Mouse (Mus musculus) CH12.LX (cell line): ENCODE data around the gene Sgsm3. TPM values are rescaled to one million over a fixed set of nuclear protein-coding genes. Genes with fewer than 3 reads are reported as not detected.

Experiments used
- DNase-seq: peaks from one replicate; pipeline ENCODE4 v3.0.0-alpha.2; 2013; ENCODE audit errors: extremely low read depth
- H3K27ac ChIP-seq: 2 replicates; pipeline ENCODE4 v1.5.1; 2012; ENCODE audit warnings: low read depth, mild to moderate bottlenecking, control low read depth, moderate library complexity; ENCODE audit not compliant: insufficient read depth
- H3K27me3 ChIP-seq: replicated peaks from 2 replicates; pipeline ENCODE3; 2012; ENCODE audit warnings: inconsistent platforms
- H3K36me3 ChIP-seq, 2 experiments: replicated peaks in 1 of 2; 2 replicates each; pipeline versions ENCODE3 to v1.6.1; 2012; ENCODE audit warnings: inconsistent platforms in 1 of 2, low read length in 1 of 2, mild to moderate bottlenecking in 1 of 2, mixed read lengths in 1 of 2, moderate library complexity in 1 of 2; ENCODE audit not compliant: control insufficient read depth in 1 of 2, insufficient read depth in 1 of 2
- H3K4me1 ChIP-seq, 2 experiments: 2 replicates each; pipeline ENCODE4 v1.6.1; 2012; ENCODE audit warnings: inconsistent platforms in 1 of 2, moderate library complexity in 1 of 2; ENCODE audit not compliant: insufficient read depth in 2 of 2, control insufficient read depth in 1 of 2
- H3K4me2 ChIP-seq: 2 replicates; pipeline ENCODE4 v1.6.1; 2012; ENCODE audit warnings: low read depth, mild to moderate bottlenecking, control low read depth; ENCODE audit not compliant: poor library complexity, insufficient read depth, severe bottlenecking
- H3K4me3 ChIP-seq, 3 experiments: fragments of 150-350 bp in 1 of 3; sonication (generic) in 1 of 3; replicated peaks in 1 of 3; 2 replicates each; pipeline versions ENCODE3 to v1.5.1; 2011 to 2012; ENCODE audit warnings: low read depth in 2 of 3, low read length in 2 of 3, mild to moderate bottlenecking in 2 of 3, moderate library complexity in 2 of 3, control low read depth in 1 of 3, improper control_type of control experiment in 1 of 3, inconsistent platforms in 1 of 3, mixed read lengths in 1 of 3; ENCODE audit not compliant: poor library complexity in 1 of 3
- H3K79me2 ChIP-seq: replicated peaks from 2 replicates; pipeline ENCODE4 v1.6.1; 2012; ENCODE audit warnings: mild to moderate bottlenecking, moderate library complexity; ENCODE audit not compliant: control insufficient read depth, poor library complexity, insufficient read depth, severe bottlenecking; ENCODE audit errors: extremely low read depth
- H3K9ac ChIP-seq: 2 replicates; pipeline ENCODE4 v1.6.1; 2012; ENCODE audit warnings: low read depth, mild to moderate bottlenecking, control low read depth, moderate library complexity; ENCODE audit not compliant: insufficient read depth
- H3K9me3 ChIP-seq: replicated peaks from 2 replicates; pipeline ENCODE3; 2012; ENCODE audit warnings: low read length, inconsistent platforms, mixed read lengths
- BHLHE40 ChIP-seq: IDR thresholded peaks from 2 replicates; pipeline ENCODE4 v1.6.1; 2011; ENCODE audit warnings: mild to moderate bottlenecking, low read depth, low read length, improper control_type of control experiment
- CHD1 ChIP-seq: IDR thresholded peaks from 2 replicates; pipeline ENCODE4 v1.6.1; 2012; ENCODE audit warnings: low read depth, low read length, improper control_type of control experiment, inconsistent platforms
- ELF1 ChIP-seq: IDR thresholded peaks from 2 replicates; pipeline ENCODE4 v1.6.1; 2014; ENCODE audit warnings: low read depth, mild to moderate bottlenecking, inconsistent platforms, low read length, improper control_type of control experiment
- EP300 ChIP-seq: IDR thresholded peaks from 2 replicates; pipeline ENCODE4 v1.6.1; 2011; ENCODE audit warnings: low read length, improper control_type of control experiment
- ETS1 ChIP-seq: conservative IDR thresholded peaks from 2 replicates; pipeline ENCODE4 v1.6.1; 2012; ENCODE audit warnings: low read depth, mild to moderate bottlenecking, inconsistent platforms, low read length, improper control_type of control experiment, moderate library complexity
- GABPA ChIP-seq: IDR thresholded peaks from 2 replicates; pipeline ENCODE4 v1.6.1; 2012; ENCODE audit warnings: low read depth, low read length, improper control_type of control experiment, inconsistent platforms; ENCODE audit not compliant: insufficient replicate concordance
- MAX ChIP-seq: IDR thresholded peaks from 2 replicates; pipeline ENCODE4 v1.6.1; 2011; ENCODE audit warnings: low read length, improper control_type of control experiment
- MXI1 ChIP-seq: IDR thresholded peaks from 2 replicates; pipeline ENCODE4 v1.6.1; 2011; ENCODE audit warnings: mild to moderate bottlenecking, low read depth, low read length, improper control_type of control experiment
- NELFE ChIP-seq: IDR thresholded peaks from 2 replicates; pipeline ENCODE4 v1.6.1; 2011; ENCODE audit warnings: low read depth, low read length, improper control_type of control experiment
- PAX5 ChIP-seq: IDR thresholded peaks from 2 replicates; pipeline ENCODE4 v1.6.1; 2012; ENCODE audit warnings: low read length, inconsistent platforms, mixed read lengths
- POLR2A ChIP-seq: IDR thresholded peaks from 2 replicates; pipeline ENCODE4 v1.6.1; 2011; ENCODE audit warnings: low read depth, mild to moderate bottlenecking, improper control_type of control experiment, low read length
- RAD21 ChIP-seq: IDR thresholded peaks from 2 replicates; pipeline ENCODE4 v1.6.1; 2011; ENCODE audit warnings: low read depth, mild to moderate bottlenecking, low read length, improper control_type of control experiment, moderate library complexity
- RCOR1 ChIP-seq: conservative IDR thresholded peaks from 2 replicates; pipeline ENCODE4 v1.6.1; 2012; ENCODE audit warnings: low read depth, mild to moderate bottlenecking, inconsistent platforms, low read length, improper control_type of control experiment
- SIN3A ChIP-seq: IDR thresholded peaks from 2 replicates; pipeline ENCODE4 v1.6.1; 2012; ENCODE audit warnings: low read length, improper control_type of control experiment, inconsistent platforms
- SMC3 ChIP-seq: IDR thresholded peaks from 2 replicates; pipeline ENCODE4 v1.6.1; 2011; ENCODE audit warnings: low read depth, low read length, improper control_type of control experiment
- USF2 ChIP-seq: conservative IDR thresholded peaks from 2 replicates; pipeline ENCODE4 v1.6.1; 2011; ENCODE audit warnings: low read depth, low read length, improper control_type of control experiment
- ZKSCAN1 ChIP-seq: IDR thresholded peaks from 2 replicates; pipeline ENCODE4 v1.6.1; 2012; ENCODE audit warnings: low read depth, inconsistent platforms, low read length, improper control_type of control experiment, borderline replicate concordance
- dilution Hi-C: fragments of 300-500 bp; cut with MboI; formaldehyde crosslinking; loops from 2 replicates; pipeline ENCODE4 v1.14.3; 2020; ENCODE audit warnings: low sequenced_read_pairs; ENCODE audit not compliant: extremely low pct_unique_long_range_greater_than_20kb, extremely low pct_ligation_motif_present
- in situ Hi-C: fragments of 300-500 bp; cut with MboI; formaldehyde crosslinking; loops from 3 replicates; pipeline ENCODE4 v1.14.3; 2019; ENCODE audit warnings: low sequenced_read_pairs, low pct_ligation_motif_present, low pct_unique_long_range_greater_than_20kb, mixed read lengths
- polyA plus RNA-seq: library from polyadenylated mRNA; unstranded; fragments of >175 nt; gene quantifications from 2 replicates; pipeline ENCODE4 v1.2.1, GENCODE M21; 2012; ENCODE audit warnings: low read depth; ENCODE audit not compliant: insufficient read length
- total RNA-seq, 2 experiments: library from RNA; depleted of rRNA; stranded (reverse); fragments of 300-350 nt in 1 of 2; fragments of >200 nt in 1 of 2; gene quantifications; 2 replicates each; pipeline ENCODE4 v1.2.3; 2012 to 2014

Gene Sgsm3
- total and polyA plus RNA-seq, 3 experiments = 14.4 to 25.5 (median 15.0) TPM

DNA sequence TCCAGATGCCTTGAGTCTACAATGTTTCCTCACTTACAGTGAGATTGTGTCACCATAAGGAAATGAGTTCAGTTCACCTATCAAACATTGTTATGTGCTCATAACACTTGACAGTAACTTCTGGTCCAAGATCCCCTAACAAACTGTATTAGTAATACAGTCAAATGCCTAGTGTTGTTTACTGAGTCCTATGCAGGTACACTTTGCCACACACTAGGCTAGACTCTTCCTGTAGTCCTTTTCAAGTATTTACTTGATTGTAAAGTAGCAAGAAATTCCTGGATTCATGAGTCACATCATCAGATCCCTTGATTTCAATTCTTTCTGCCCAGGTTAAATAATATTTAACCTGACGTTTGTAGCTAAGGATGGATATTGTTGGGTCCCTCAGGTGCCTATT, 8.2 kb upstream of the Sgsm3 start:
- no peak for DNase-seq
- in situ Hi-C loops (loop anchor here (25.0 kb wide), 1 partner anchor 707 kb away; the partner anchor contains the start of genes Atf4 and Rps19bp1), dilution Hi-C loops (no loop called here)
- no peak overlapping the region for H3K9ac ChIP-seq
- no peaks in the 10 kb centered on the region for H3K4me1 ChIP-seq
- no peaks in the 10 kb centered on the region for H3K9me3 ChIP-seq
- H3K79me2 ChIP-seq = no peaks in the 10 kb centered on the region
- TF ChIP-seq USF2 (no peak), CHD1 (no peak), ZKSCAN1 (no peak), ETS1 (no peak), SMC3 (no peak), RCOR1 (no peak), RAD21 (no peak), EP300 (no peak), NELFE (no peak), POLR2A (no peak), ELF1 (no peak), MAX (no peak)
- TF ChIP-seq, all 38 proteins: peak for 0
- Histone ChIP-seq H3K36me3 (peaks cover 53 to 70% of the 10 kb centered on the region in 2 experiments), H3K4me3 (no peak overlapping the region), H3K27me3 (no peaks in the 10 kb centered on the region), H3K4me2 (no peak overlapping the region), H3K27ac (no peak overlapping the region)

GRCm38 (mm10) chr15:80974311-80974710, 3.3 kb upstream of the Sgsm3 start:
- no peaks in the 10 kb centered on the region for H3K9me3 ChIP-seq
- in situ Hi-C loops = loop anchor here (25.0 kb wide), 1 partner anchor 712 kb away; the partner anchor contains the start of genes Atf4 and Rps19bp1
- TF ChIP-seq PAX5 = no peak
- TF ChIP-seq SIN3A = no peak
- no peak for TF ChIP-seq MXI1
- TF ChIP-seq MAX = no peak
- TF ChIP-seq ETS1 = no peak
- TF ChIP-seq BHLHE40 = no peak
- TF ChIP-seq GABPA = no peak
- H3K4me1 ChIP-seq = peaks cover 2 to 17% of the 10 kb centered on the region in 2 experiments; a peak in 3 of 4 replicates
- no peak overlapping the region for H3K4me3 ChIP-seq
- DNase-seq = no peak
- peaks cover 4% of the 10 kb centered on the region; the same call in 1 of the 2 replicates for H3K79me2 ChIP-seq
- H3K9ac ChIP-seq = no peak overlapping the region
- H3K27ac ChIP-seq = no peak overlapping the region
- dilution Hi-C loops = no loop called here
- no peaks in the 10 kb centered on the region for H3K27me3 ChIP-seq
- H3K36me3 ChIP-seq = peaks cover 12 to 26% of the 10 kb centered on the region in 2 experiments
- H3K4me2 ChIP-seq = no peak overlapping the region
